Mouse (Mus musculus): ENCODE measurements at regions not wholly inside any gene's neighbourhood (a gene's known extent, or its start where the extent isn't known, plus 50 kb on each side); places are given as distances from the start of the nearest gene placed in this dataset.

- DNase-seq = no peak
Observed at GRCm38 (mm10) chr2:180404168-180404567, 51.9 kb upstream of the Slco4a1 start.

DNA sequence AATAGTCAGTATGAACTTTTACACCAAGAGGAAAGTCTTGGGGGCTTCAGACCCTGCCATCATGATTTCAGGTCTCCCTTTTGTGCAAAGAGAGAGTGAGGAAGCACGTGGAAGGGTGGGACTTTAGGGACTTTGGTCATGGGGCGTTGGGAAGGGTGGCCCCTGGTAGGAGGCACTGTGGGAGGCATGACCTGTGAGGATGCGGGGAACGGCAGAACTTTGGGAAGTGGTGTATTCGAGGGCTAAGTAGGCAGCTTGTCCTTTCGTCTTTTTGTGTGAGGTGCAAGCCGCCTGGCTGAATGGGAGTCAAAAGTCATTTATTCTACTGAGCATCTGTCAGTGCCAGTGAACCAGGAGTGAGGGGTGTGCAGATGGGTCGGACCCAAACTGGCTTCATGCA lies 52.4 kb upstream of the Slco4a1 start:
- no peak for DNase-seq

GRCm38 (mm10) chr2:180402851-180403459 lies 53.1 kb upstream of the Slco4a1 start:
- no peak for DNase-seq

- DNase-seq = no peak
Observed at GRCm38 (mm10) chr2:180402433-180402832, 53.6 kb upstream of the Slco4a1 start.

DNA sequence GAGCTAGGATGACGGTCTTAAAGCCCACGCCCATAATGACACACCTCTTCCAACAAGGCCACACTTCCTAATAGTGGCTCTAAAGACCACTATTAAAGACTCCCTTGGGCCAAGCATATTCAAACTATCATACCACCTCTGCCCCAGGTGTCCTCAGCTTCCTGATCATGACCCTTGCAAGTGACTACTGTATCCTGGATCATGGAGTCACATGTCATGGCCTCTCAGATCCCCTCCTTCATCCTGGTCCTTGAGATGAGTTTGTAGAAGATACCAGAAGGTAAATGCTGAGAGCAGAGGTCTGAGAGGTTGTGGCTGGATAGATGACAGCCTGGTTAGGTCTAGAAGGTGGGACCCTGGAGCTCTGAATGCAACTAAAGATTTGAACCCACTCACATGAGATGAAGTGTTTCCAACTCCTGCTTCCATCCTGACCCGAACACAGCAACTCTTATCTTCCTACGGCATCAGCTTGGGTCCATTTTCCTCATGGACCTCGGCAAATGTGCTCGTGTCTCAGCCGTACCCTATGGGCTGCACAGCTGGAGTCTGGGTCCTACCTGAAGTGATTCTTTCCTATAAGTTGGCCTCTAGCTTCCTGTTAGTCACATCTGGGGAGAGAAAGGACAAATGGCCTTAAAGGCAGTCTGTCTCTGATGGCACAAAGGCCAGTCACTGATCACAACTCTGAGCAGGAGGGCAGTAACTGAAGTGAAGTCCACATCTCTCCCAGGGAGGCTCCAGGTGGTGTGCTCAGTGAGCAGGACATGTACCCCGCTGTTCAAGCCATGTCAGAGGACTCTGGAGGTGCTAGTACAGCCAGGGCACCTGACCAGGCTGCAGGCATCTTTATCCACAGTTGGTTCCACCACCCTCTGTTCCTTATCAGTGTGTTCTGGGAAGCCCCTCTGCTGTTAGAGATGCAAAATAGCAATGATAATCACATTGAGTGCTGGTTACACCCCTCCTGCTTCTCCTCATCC lies 54.3 kb upstream of the Slco4a1 start:
- no peak for DNase-seq

GRCm38 (mm10) chr2:180400514-180401019 lies 55.5 kb upstream of the Slco4a1 start:
- no peak for DNase-seq

GRCm38 (mm10) chr2:180399651-180400513 lies 56.2 kb upstream of the Slco4a1 start:
- DNase-seq = no peak

GRCm38 (mm10) chr2:180398851-180399447 lies 57.1 kb upstream of the Slco4a1 start:
- DNase-seq = no peak

GRCm38 (mm10) chr2:180398481-180398754 lies 57.6 kb upstream of the Slco4a1 start:
- no peak for DNase-seq

- DNase-seq = no peak
Observed at GRCm38 (mm10) chr2:180397723-180398480, 58.1 kb upstream of the Slco4a1 start.

GRCm38 (mm10) chr2:180396664-180397377 lies 59.2 kb upstream of the Slco4a1 start:
- no peak for DNase-seq

DNA sequence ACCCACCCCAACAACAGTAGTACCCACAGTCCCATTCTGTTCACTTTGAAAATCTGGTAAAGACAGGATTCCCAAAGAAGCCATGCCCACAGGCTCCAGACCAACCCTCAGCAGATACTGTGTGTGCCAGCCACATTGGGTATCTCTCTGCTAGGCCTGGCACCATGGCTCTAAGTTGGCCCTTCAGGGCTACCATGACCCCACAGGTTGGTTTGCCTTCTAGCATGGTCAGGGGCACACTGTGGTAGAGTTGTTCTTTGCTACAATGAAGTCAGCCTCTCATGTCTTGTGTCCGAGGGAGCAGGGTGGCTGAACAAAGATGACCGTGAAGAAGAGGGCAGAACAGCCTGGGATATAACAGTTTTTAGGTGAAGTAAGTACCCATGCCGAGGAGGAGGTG lies 59.8 kb upstream of the Slco4a1 start:
- no peak for DNase-seq

DNA sequence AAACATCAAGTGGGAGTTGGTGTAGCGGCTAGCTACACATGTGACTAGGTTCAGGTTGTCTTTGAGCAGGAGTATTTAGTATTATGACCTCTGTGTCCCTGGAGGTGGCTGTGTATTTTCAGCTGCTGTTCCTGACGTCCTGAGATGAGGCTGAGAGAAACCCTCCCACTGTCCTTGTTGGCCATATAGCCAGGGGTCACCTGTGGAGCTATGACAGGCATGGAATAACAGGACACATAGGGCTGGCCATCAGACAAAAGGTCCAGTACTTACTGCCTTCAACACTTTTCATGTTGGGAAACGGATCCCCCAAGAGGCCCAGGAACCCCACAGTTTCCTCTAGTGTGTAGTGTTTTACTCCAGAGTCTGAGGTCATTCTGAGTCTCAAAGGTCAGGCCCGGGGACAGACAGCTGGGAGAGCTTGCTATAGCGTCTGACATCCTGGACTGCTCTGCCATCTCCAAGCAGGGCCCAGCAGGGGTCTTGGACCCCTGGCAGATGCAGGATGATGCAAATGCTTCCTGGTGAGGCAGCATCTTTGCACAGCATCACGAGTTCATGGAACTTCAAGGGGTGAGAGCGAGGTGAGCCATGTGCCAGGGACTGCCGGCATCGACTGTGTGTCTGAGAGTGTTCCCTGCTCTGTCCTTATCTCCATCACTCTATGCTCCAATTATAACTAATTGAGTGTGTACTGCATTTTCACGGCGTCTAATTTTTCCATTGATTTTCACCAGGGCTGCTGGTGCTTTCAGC lies 60.6 kb upstream of the Slco4a1 start:
- no peak for DNase-seq

DNA sequence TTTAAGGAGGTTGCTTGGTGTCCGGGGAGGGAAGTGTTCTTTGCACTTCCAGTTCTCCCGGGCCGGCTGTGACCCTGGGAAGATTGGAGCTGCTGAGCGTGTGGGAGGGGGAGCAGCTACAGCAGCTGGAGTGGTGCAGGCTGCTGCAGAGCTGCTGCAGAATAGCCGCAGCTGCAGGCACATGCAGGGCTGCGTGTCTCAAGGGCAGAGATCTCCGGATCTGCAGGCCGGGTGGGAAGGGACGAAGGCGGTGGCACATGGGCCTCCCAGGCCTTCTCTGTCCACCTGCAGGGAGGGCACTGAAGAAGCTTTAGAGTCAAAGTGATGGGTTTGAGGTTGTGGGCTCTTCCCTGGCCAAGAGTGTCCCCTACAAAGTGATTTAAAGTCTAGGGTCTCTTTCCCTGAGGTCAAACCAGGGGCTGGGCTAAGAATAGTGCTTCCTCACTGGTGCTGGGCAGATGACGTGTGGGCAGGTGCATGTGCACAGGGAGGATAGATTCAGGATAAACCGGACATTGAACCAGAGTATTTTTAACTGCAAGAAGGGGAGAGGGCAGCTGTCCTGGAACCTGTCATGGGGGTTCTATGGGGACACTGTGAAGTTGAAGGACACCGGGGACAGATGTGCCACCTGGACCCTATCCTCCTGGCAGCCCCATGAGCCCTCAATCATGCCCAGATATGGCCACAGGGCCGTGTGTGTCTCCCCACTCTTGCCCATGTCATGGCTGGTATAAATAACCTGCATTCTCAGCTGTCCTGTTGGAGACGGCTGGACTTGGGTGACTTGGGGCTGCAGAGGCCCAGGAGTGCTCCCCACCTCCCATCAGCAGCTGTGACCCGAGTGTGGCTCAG lies 58.6 kb upstream of the Gata5 start:
- no peak for DNase-seq

DNA sequence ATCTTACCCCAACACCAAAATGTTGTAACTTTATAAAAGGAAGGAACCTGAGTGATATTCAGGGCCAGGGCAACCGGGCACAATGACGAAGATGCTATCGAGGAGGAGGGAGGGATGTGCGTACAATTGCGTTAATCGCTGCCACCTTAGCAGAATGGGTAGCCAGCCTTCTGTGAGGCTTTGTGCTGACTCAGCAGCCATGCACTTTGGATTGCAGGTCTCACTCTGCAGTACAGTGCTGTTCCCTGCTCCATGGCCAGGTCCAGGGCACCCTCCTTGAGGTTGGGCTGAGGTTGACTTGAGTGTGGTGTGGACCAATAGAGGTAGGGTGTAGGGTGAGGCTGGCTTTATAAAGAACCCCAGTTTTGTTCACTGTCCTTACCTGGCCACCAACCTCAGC lies 57.8 kb upstream of the Gata5 start:
- no peak for DNase-seq

DNA sequence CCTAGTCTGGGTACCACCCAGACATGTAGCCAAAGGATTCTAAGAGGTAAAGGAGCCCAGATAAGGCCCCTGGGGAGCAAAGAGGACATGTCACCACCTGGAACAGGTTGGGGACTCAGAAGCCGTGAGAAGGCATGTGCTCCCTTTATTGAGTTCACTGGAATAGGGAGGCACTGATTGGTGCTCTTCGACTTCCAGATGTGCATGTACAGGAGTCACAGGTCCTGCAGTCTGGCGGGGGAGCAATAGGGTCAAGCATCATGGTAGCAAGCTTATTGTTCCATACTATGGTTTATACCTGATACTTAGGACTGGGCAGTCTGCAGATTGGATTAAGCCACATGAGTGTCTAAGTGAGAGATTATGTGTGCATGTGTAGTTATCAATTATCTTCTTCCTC lies 56.9 kb upstream of the Gata5 start:
- DNase-seq = no peak

DNA sequence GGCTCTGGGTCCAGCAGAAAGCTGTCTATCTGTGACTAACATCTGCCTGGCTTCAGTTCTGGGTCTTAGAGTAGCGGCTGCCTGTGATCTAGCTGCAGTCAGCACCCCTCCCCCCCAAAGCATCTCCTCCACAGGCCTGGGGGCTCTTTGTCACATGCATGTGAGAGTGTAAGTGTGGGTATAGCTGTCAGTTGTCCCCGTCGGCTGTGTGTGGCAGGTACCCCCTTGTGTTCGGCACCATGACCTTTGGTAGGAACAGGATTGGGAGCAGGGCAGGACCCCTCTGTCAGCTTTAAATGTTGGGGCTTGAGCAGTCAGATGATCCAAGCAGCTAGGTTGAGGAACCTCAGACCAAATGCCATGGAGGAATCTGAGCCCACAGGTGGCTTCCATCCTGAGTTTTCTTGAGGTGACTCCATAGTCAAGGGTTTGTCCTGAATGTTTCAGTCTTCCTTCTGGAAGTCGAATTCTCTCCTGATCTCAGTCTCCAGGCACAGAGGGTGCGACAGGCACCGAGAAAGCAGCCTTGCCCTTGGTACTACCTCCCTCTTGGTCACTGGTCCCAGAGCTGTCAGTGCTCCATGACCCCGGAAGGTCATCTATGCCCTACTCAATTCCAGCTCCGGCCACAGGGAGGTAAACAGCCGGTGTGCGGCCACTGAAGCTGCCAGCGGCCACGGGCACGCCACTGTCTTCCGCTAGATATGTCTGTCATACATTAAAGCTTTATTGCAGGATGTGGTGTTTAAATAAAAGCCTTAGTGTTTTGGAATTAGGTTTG lies 55.9 kb upstream of the Gata5 start:
- no peak for DNase-seq

GRCm38 (mm10) chr2:180389486-180389885 lies 55.0 kb upstream of the Gata5 start:
- DNase-seq = no peak

- DNase-seq = no peak
Observed at GRCm38 (mm10) chr2:180389013-180389412, 54.5 kb upstream of the Gata5 start.

All from embryo, embryonic 11 days (tissue).